Mouse (Mus musculus) layer of hippocampus, adult 8-10 months (tissue): ENCODE results near the gene Ccl11. TPM values are rescaled to one million over a fixed set of nuclear protein-coding genes. Genes with fewer than 3 reads are reported as not detected.

Experiments used
- DNase-seq, 2 experiments: peaks; one replicate each; pipeline ENCODE4 v3.0.0; 2022; ENCODE audit warnings: low spot score in 2 of 2
- total RNA-seq, 4 experiments: library from RNA; stranded (reverse); gene quantifications; 2 replicates each; pipeline ENCODE4 v1.2.4; 2022

Ccl11 gene
- total RNA-seq = not detected

GRCm38 (mm10) chr11:82057646-82058045 is at the start of gene Ccl11:
Gene Ccl11, plus strand, starts transcription at chr11:82057823.
- peak in 1 of 2 experiments; percentile 19 for DNase-seq

DNA sequence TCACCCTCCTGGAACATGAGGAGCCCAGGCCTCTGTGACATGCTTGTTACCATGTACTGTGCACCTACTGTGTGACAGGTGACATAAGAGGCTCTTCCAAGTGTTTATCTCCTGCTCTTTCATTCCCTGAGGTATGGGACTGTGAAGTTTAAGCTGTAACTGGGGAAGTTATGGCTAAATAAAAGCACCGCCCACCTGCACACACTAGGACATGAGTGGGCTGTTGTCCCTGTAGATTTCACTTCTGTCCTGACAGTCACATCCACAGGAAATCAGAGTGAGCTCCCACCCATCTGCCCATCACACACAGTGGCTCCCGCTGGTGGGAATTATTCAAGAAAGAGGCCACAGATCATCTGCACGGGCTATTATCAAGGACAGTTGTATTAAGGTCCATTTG is 47.5 kb upstream of the Ccl11 start:
- DNase-seq = no peak

GRCm38 (mm10) chr11:82011411-82012193 is 46.0 kb upstream of the Ccl11 start:
- DNase-seq = no peak

DNA sequence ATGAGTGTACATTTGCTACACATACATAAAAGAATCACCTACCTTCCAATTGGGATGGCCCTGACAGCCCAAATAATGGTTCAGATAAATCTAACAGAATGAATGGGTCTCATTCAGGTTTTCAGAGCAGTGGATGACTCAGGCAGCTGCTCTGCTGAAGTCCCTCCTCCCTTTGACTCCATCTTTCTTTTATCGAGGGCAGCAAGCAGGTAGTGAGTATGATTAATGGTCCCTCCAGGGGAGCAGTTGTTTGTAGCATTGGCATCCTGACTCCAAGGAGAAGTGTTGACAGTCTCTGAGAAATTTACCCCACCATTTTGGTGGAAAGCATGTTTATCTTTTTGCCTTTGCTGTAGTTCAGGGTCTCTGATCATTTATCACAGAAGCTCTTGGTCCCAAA is 43.9 kb upstream of the Ccl11 start:
- DNase-seq = no peak

- no peak for DNase-seq
Measured at GRCm38 (mm10) chr11:82015066-82015465, 42.6 kb upstream of the Ccl11 start.

DNA sequence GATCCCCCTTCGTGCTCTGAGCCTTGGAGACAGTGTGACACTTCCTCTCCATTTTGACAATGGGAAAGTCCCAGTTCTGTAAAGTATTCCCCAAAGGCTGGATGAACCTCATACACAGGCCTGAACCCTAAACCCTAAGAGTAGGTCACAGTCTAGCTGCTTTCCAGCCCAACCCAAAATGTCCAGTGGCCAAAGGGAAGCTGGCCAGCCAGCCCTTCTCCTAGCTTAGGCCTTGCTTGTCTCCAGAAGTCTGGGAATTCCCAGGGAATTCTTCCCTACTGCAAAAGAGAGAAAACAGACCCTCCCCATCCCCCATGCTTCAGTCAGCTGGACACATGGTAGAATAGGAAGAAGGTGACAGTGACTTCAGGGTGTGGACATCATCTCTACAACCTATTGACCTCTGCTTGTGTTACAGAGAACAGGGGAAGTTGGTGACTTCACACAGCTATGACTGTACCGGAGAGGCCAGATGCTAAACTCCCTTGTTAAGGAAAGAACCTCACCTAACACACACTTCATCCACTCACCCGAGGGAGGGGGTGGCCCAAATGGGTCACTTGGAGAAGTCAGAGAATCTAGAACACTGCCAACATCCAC is 41.3 kb upstream of the Ccl11 start:
- DNase-seq = no peak

GRCm38 (mm10) chr11:82019389-82019788 is 38.2 kb upstream of the Ccl11 start:
- no peak for DNase-seq

GRCm38 (mm10) chr11:82019793-82020192 is 37.8 kb upstream of the Ccl11 start:
- DNase-seq = no peak

DNA sequence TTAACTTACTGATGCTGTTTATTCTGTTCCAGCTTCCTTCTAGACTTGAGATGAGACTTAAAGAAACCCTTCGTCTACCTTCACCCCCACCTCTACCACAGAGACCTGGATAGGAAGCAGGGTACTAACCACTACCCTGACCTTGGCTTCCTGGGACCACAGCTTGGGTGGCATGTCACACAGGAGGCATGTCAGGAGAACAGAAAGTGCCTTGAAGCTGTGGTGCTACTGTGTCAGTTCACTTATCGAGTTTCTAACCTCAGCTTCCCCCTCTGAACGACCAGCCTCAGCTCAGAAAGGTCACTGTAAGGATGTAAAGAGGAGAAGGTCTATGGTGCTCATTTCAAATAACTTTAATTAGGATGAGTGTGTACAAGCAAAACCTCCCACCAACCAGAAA is 36.2 kb upstream of the Ccl11 start:
- DNase-seq = no peak

- no peak for DNase-seq
Measured at GRCm38 (mm10) chr11:82022504-82023056, 35.0 kb upstream of the Ccl11 start.

GRCm38 (mm10) chr11:82023769-82024168 is 33.9 kb upstream of the Ccl11 start:
- no peak for DNase-seq

DNA sequence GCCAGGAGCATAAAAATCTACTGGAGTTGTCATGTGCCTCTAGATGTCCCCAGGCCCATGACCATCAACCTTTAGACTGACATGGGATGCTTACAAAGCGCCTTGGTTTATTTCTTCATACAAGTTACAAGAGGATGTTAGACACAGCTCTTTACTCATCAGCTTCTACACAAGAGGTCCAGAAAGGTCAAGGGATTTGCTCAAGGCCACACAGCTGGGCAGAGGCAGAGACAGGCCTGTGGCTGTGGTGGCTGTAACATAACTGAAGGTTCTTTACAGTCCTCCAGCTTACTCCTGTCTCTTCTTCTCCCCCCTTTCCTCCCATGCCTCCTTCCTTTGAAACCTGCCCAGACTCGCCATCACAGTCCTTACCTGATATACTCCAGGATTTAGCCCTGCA is 27.5 kb upstream of the Ccl11 start:
- DNase-seq = no peak

- no peak for DNase-seq
Measured at GRCm38 (mm10) chr11:82032136-82032535, 25.5 kb upstream of the Ccl11 start.

DNA sequence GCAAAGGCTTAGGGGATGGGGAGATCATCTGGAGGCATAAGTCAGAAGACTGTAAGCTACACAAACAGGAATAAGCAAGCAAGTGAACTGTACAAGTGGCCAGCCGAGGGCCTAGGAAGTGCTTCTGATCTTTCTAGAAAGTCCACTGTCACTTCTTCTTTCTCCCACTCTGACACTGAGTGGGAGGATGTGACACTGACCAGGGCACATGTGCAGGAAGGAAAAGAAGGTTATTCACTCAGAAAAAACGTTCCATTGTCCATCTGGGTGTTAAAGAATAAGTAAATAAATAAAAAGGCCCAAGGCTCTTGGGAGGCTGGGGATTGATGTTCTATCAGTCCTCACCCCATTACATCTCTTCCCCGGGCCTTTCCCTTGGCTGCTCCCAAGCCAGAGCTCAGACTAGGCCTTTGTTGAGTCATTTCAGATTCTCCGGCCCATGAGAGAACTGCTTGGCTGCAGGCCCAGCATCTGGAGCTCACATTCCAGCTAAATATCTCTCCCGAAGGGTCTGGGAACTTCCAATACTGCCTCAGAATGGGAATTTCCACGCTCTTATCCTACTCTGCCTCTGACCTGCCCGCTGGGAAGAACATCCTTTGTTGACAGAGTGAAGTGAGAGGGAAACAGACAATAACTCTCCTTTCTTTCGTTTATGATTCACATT is 24.8 kb upstream of the Ccl11 start:
- no peak for DNase-seq

DNA sequence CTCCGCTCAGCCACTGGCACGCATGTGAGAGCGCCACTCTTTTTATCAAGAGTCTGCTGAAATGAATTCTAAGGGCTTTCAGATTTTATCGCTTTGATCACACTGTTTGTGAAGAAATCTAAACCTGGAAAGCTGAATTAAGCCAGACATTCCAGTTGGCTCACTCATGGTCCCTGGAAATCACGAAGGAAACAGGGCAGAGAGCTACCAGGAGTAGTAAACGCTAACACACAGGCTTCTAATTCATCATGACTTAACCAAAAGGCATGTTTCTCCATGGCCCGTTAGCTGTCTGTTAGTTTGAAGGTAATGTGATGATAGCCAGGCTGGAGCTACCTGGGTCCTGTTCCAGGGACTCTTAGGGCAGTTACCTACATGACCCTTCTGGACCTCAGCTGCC is 23.2 kb upstream of the Ccl11 start:
- DNase-seq = no peak

- DNase-seq = peak; percentile 41 to 50
Measured at GRCm38 (mm10) chr11:82035356-82035755, 22.3 kb upstream of the Ccl11 start, which contains the start of gene Ccl2. Gene Ccl2, plus strand, starts transcription at chr11:82035571.

- DNase-seq = no peak
Measured at GRCm38 (mm10) chr11:82035857-82036256, 21.8 kb upstream of the Ccl11 start.

DNA sequence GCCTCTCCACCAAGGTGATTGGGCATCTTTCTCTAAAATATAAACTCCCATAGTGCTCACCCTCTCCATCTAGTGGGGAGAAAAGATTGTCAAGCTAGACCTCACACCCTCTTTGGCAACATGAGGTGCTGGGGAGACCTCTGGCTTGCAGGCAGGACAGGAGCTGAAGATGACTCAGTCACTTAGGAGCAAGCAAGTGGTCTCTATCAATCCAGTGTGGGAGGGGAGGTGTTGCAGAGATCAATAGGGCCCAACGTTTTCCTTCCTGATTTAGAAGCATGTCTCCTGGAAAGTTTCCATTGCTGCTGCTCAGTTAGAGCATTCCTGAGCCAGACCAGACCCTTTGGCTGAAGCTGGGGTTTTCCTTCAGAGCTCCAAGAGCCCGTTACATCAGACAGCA is 19.1 kb upstream of the Ccl11 start, which contains the start of gene Gm17268:
Gm17268 (minus strand) TSS at position 28 of the 400 bp plus-strand sequence.
- DNase-seq = no peak

DNA sequence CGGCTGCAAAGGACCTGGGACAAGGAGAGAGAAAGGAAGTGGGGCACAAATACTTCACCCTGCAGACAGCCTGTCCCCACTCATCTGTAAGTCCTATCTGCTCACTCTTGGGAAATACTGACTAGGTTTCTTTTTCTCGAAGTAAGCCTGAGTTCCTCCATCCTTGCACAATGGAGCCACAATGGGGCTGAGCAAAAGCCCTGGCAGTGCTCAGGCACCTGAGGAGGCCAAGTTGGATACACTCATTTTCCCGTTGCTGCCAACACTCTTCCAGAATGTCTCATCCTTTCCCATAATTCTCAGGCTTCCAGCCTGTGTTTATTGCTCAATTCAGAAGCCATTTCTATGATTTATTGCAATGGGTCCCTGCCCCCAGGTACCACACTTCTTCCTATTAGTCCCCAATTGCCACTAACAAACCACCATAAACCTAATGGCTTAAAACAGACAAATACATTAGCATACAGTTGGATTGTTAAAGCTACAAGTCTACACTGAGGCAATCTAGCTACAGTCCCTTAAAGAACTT is 18.4 kb upstream of the Ccl11 start:
- DNase-seq = no peak

GRCm38 (mm10) chr11:82041671-82042080 is 15.9 kb upstream of the Ccl11 start:
- no peak for DNase-seq

- DNase-seq = no peak
Measured at GRCm38 (mm10) chr11:82045471-82045870, 12.2 kb upstream of the Ccl11 start, which contains the start of gene Ccl7. Gene Ccl7, plus strand, starts transcription at chr11:82045712.
